Mouse (Mus musculus): Measurements from ENCODE around the gene Ptch2. TPM values are rescaled to one million over a fixed set of nuclear protein-coding genes. Genes with fewer than 3 reads are reported as not detected.

The Ptch2 gene
- polyA plus RNA-seq, 1 experiment: 5.7 TPM

- Histone ChIP-seq H3K9me3 (replicated peaks; ENCODE audit: control insufficient read depth, insufficient read depth, low read length, poor library complexity, severe bottlenecking) (no peaks in the 10 kb centered on the region), H3K27me3 (ENCODE audit: control insufficient read depth, insufficient read depth, low read length, poor library complexity, severe bottlenecking) (no peaks in the 10 kb centered on the region), H3K27ac (ENCODE audit: insufficient read depth, low read length) (peak overlapping the region; percentile 5; the same call in 1 of the 2 replicates), H3K4me3 (ENCODE audit: low read depth, low read length) (no peak overlapping the region), H3K4me1 (ENCODE audit: control insufficient read depth, insufficient read depth, low read length) (no peaks in the 10 kb centered on the region), H3K9ac (ENCODE audit: low read depth, poor library complexity, severe bottlenecking) (peak overlapping the region; percentile 13), H3K36me3 (ENCODE audit: control insufficient read depth, insufficient read depth, low read length, poor library complexity, severe bottlenecking) (peaks cover 32% of the 10 kb centered on the region)
- TF ChIP-seq POLR2A (IDR thresholded peaks at IDR 0.05; ENCODE audit: insufficient read depth, low read length) (no peak), EP300 (IDR thresholded peaks at IDR 0.05; ENCODE audit: insufficient read depth, low read depth, low read length) (no peak), CTCF (IDR thresholded peaks at IDR 0.05; ENCODE audit: low read depth, low read length) (no peak)
Measured at GRCm38 (mm10) chr4:117148047-117148713, 52.3 kb downstream of the Ptch2 start.

- Histone ChIP-seq H3K9me3 (replicated peaks; ENCODE audit: control insufficient read depth, insufficient read depth, low read length, poor library complexity, severe bottlenecking) (no peaks in the 10 kb centered on the region), H3K36me3 (ENCODE audit: control insufficient read depth, insufficient read depth, low read length, poor library complexity, severe bottlenecking) (peaks cover 39% of the 10 kb centered on the region), H3K9ac (ENCODE audit: low read depth, poor library complexity, severe bottlenecking) (peak overlapping the region; percentile 13), H3K4me3 (ENCODE audit: low read depth, low read length) (peak overlapping the region; percentile 8), H3K4me1 (ENCODE audit: control insufficient read depth, insufficient read depth, low read length) (no peaks in the 10 kb centered on the region), H3K27ac (ENCODE audit: insufficient read depth, low read length) (peak overlapping the region; percentile 5), H3K27me3 (ENCODE audit: control insufficient read depth, insufficient read depth, low read length, poor library complexity, severe bottlenecking) (no peaks in the 10 kb centered on the region)
- no peak for TF ChIP-seq POLR2A (IDR thresholded peaks at IDR 0.05; ENCODE audit: insufficient read depth, low read length)
- no peak for TF ChIP-seq CTCF (IDR thresholded peaks at IDR 0.05; ENCODE audit: low read depth, low read length)
- TF ChIP-seq EP300 (IDR thresholded peaks at IDR 0.05; ENCODE audit: insufficient read depth, low read depth, low read length): no peak
Measured at GRCm38 (mm10) chr4:117148815-117149214, 52.9 kb downstream of the Ptch2 start.

GRCm38 (mm10) chr4:117149291-117150211 is 53.7 kb downstream of the Ptch2 start:
- no peak for TF ChIP-seq CTCF (IDR thresholded peaks at IDR 0.05; ENCODE audit: low read depth, low read length)
- no peak for TF ChIP-seq POLR2A (IDR thresholded peaks at IDR 0.05; ENCODE audit: insufficient read depth, low read length)
- no peak for TF ChIP-seq EP300 (IDR thresholded peaks at IDR 0.05; ENCODE audit: insufficient read depth, low read depth, low read length)
- Histone ChIP-seq H3K27ac (ENCODE audit: insufficient read depth, low read length) (peak overlapping the region; percentile 73), H3K36me3 (ENCODE audit: control insufficient read depth, insufficient read depth, low read length, poor library complexity, severe bottlenecking) (peaks cover 46% of the 10 kb centered on the region), H3K27me3 (ENCODE audit: control insufficient read depth, insufficient read depth, low read length, poor library complexity, severe bottlenecking) (no peaks in the 10 kb centered on the region), H3K9ac (ENCODE audit: low read depth, poor library complexity, severe bottlenecking) (peak overlapping the region; percentile 13; the same call in 1 of the 2 replicates), H3K4me1 (ENCODE audit: control insufficient read depth, insufficient read depth, low read length) (no peaks in the 10 kb centered on the region), H3K4me3 (ENCODE audit: low read depth, low read length) (peak overlapping the region; percentile 8; the same call in 1 of the 2 replicates), H3K9me3 (replicated peaks; ENCODE audit: control insufficient read depth, insufficient read depth, low read length, poor library complexity, severe bottlenecking) (no peaks in the 10 kb centered on the region)

GRCm38 (mm10) chr4:117150212-117150733 is 54.4 kb downstream of the Ptch2 start:
- Histone ChIP-seq H3K9ac (ENCODE audit: low read depth, poor library complexity, severe bottlenecking) (no peak overlapping the region), H3K4me3 (ENCODE audit: low read depth, low read length) (no peak overlapping the region), H3K36me3 (ENCODE audit: control insufficient read depth, insufficient read depth, low read length, poor library complexity, severe bottlenecking) (peaks cover 53% of the 10 kb centered on the region), H3K27ac (ENCODE audit: insufficient read depth, low read length) (peak overlapping the region; percentile 73), H3K9me3 (replicated peaks; ENCODE audit: control insufficient read depth, insufficient read depth, low read length, poor library complexity, severe bottlenecking) (no peaks in the 10 kb centered on the region), H3K27me3 (ENCODE audit: control insufficient read depth, insufficient read depth, low read length, poor library complexity, severe bottlenecking) (no peaks in the 10 kb centered on the region), H3K4me1 (ENCODE audit: control insufficient read depth, insufficient read depth, low read length) (no peaks in the 10 kb centered on the region)
- TF ChIP-seq CTCF (IDR thresholded peaks at IDR 0.05; ENCODE audit: low read depth, low read length) (no peak), POLR2A (IDR thresholded peaks at IDR 0.05; ENCODE audit: insufficient read depth, low read length) (no peak), EP300 (IDR thresholded peaks at IDR 0.05; ENCODE audit: insufficient read depth, low read depth, low read length) (no peak)

GRCm38 (mm10) chr4:117151416-117151815 is 55.5 kb downstream of the Ptch2 start:
- Histone ChIP-seq H3K4me1 (ENCODE audit: control insufficient read depth, insufficient read depth, low read length) (no peaks in the 10 kb centered on the region), H3K9ac (ENCODE audit: low read depth, poor library complexity, severe bottlenecking) (peak overlapping the region; percentile 57), H3K4me3 (ENCODE audit: low read depth, low read length) (peak overlapping the region; percentile 24), H3K36me3 (ENCODE audit: control insufficient read depth, insufficient read depth, low read length, poor library complexity, severe bottlenecking) (peaks cover 57% of the 10 kb centered on the region), H3K9me3 (replicated peaks; ENCODE audit: control insufficient read depth, insufficient read depth, low read length, poor library complexity, severe bottlenecking) (no peaks in the 10 kb centered on the region), H3K27me3 (ENCODE audit: control insufficient read depth, insufficient read depth, low read length, poor library complexity, severe bottlenecking) (no peaks in the 10 kb centered on the region), H3K27ac (ENCODE audit: insufficient read depth, low read length) (peak overlapping the region; percentile 92)
- TF ChIP-seq EP300 (IDR thresholded peaks at IDR 0.05; ENCODE audit: insufficient read depth, low read depth, low read length) (no peak), POLR2A (IDR thresholded peaks at IDR 0.05; ENCODE audit: insufficient read depth, low read length) (no peak), CTCF (IDR thresholded peaks at IDR 0.05; ENCODE audit: low read depth, low read length) (no peak)

Measured in ES-Bruce4 (cell line).